Mouse (Mus musculus) forebrain, embryonic 13.5 days (tissue): Measurements from ENCODE around the gene 9530003J23Rik. TPM values are rescaled to one million over a fixed set of nuclear protein-coding genes. Genes with fewer than 3 reads are reported as not detected.
"Not testable (repeated sequence)": the region's sequence is repeated elsewhere in the genome, so short reads cannot be mapped to it uniquely, and the experiment has no call there.

Source experiments
- ATAC-seq: fragments of 200-750 bp; cut with Nextera tagmentation; 2 replicates; pipeline ENCODE4 v1.8.0; 2017
- H3K27ac ChIP-seq: fragments of 300-500 bp; sonication (generic); 2 replicates; pipeline ENCODE4 v1.5.1; 2015; ENCODE audit warnings: inconsistent platforms, mild to moderate bottlenecking, moderate library complexity
- H3K27me3 ChIP-seq: fragments of 300-500 bp; sonication (generic); 2 replicates; pipeline ENCODE4 v1.6.1; 2015; ENCODE audit warnings: mild to moderate bottlenecking, inconsistent platforms
- H3K36me3 ChIP-seq: fragments of 300-500 bp; sonication (generic); 2 replicates; pipeline ENCODE4 v1.6.1; 2015; ENCODE audit warnings: mild to moderate bottlenecking, inconsistent platforms; ENCODE audit not compliant: poor library complexity, severe bottlenecking
- H3K4me1 ChIP-seq: fragments of 300-500 bp; sonication (generic); 2 replicates; pipeline ENCODE4 v1.6.1; 2015; ENCODE audit warnings: inconsistent platforms
- H3K4me2 ChIP-seq: fragments of 300-500 bp; sonication (generic); 2 replicates; pipeline ENCODE4 v1.6.1; 2015; ENCODE audit warnings: inconsistent platforms, mild to moderate bottlenecking, moderate library complexity
- H3K4me3 ChIP-seq: fragments of 300-500 bp; sonication (generic); 2 replicates; pipeline ENCODE4 v1.5.1; 2015; ENCODE audit warnings: mild to moderate bottlenecking, inconsistent platforms
- H3K9ac ChIP-seq: fragments of 300-500 bp; sonication (generic); 2 replicates; pipeline ENCODE4 v1.6.1; 2015; ENCODE audit warnings: mild to moderate bottlenecking, inconsistent platforms
- H3K9me3 ChIP-seq: fragments of 300-500 bp; sonication (generic); replicated peaks from 2 replicates; pipeline ENCODE4 v1.6.1; 2016; ENCODE audit warnings: inconsistent platforms
- WGBS: fragments of 180-500 bp; shearing (Covaris S2); methylation state at CpG from one replicate; pipeline ENCODE4 v1.1.7; 2015; 5-methylcytosine and 5-hydroxymethylcytosine counted together
- polyA plus RNA-seq: library from polyadenylated mRNA; unstranded; fragments of >200 nt; fragmentation: Nextera tagmentation; extraction: Ambion mirVana; gene quantifications from 2 replicates; pipeline ENCODE4 v1.2.1, GENCODE M21; 2015

9530003J23Rik gene
- polyA plus RNA-seq, 1 experiment from 2014 or later: not detected

- ATAC-seq: no peak
- peak overlapping the region; percentile 71 for H3K4me3 ChIP-seq
- H3K9me3 ChIP-seq: no peaks in the 10 kb centered on the region
- peak overlapping the region; percentile 86 for H3K4me2 ChIP-seq
- H3K27me3 ChIP-seq: no peaks in the 10 kb centered on the region
- H3K9ac ChIP-seq: peak overlapping the region; percentile 94
- H3K4me1 ChIP-seq: peaks cover 21% of the 10 kb centered on the region
- peak overlapping the region; percentile 98 for H3K27ac ChIP-seq
- WGBS: under 1% methylated on average over 9 of the region's 9 CpGs
- H3K36me3 ChIP-seq: peaks cover 33% of the 10 kb centered on the region
Measured at GRCm38 (mm10) chr10:117223758-117224101, 14.8 kb downstream of the 9530003J23Rik start.

- no peak; the same call in 1 of the 2 replicates for ATAC-seq
- H3K4me1 ChIP-seq: peaks cover 21% of the 10 kb centered on the region
- H3K36me3 ChIP-seq: peaks cover 42% of the 10 kb centered on the region
- 16% methylated on average over 3 of the region's 3 CpGs for whole genome bisulfite sequencing
- peak overlapping the region; percentile 71 for H3K4me3 ChIP-seq
- peak overlapping the region; percentile 53 for H3K9ac ChIP-seq
- no peaks in the 10 kb centered on the region for H3K9me3 ChIP-seq
- peak overlapping the region; percentile 86 for H3K4me2 ChIP-seq
- H3K27me3 ChIP-seq: no peaks in the 10 kb centered on the region
- peak overlapping the region; percentile 40; the same call in 1 of the 2 replicates for H3K27ac ChIP-seq
Measured at GRCm38 (mm10) chr10:117222821-117223220, 15.7 kb downstream of the 9530003J23Rik start.

GRCm38 (mm10) chr10:117218351-117218750, 20.2 kb downstream of the 9530003J23Rik start:
- WGBS: 95% methylated on average over 8 of the region's 8 CpGs
- no peak for ATAC-seq
- no peak overlapping the region for H3K9ac ChIP-seq
- no peak overlapping the region for H3K27ac ChIP-seq
- peaks cover 83% of the 10 kb centered on the region for H3K36me3 ChIP-seq
- no peak overlapping the region for H3K4me2 ChIP-seq
- H3K27me3 ChIP-seq: no peaks in the 10 kb centered on the region
- no peak overlapping the region for H3K4me3 ChIP-seq
- H3K4me1 ChIP-seq: peaks cover 14% of the 10 kb centered on the region
- H3K9me3 ChIP-seq: no peaks in the 10 kb centered on the region

GRCm38 (mm10) chr10:117217246-117217840, 21.2 kb downstream of the 9530003J23Rik start:
- Histone ChIP-seq H3K36me3 (peaks cover 90% of the 10 kb centered on the region), H3K4me2 (no peak overlapping the region), H3K4me1 (peaks cover 4% of the 10 kb centered on the region), H3K27ac (no peak overlapping the region), H3K27me3 (no peaks in the 10 kb centered on the region), H3K4me3 (no peak overlapping the region), H3K9ac (no peak overlapping the region), H3K9me3 (no peaks in the 10 kb centered on the region)
- no peak for ATAC-seq
- WGBS: 79% methylated on average over 20 of the region's 20 CpGs

GRCm38 (mm10) chr10:117216793-117217192, 21.7 kb downstream of the 9530003J23Rik start:
- no peak for ATAC-seq
- no peaks in the 10 kb centered on the region for H3K27me3 ChIP-seq
- peaks cover 90% of the 10 kb centered on the region for H3K36me3 ChIP-seq
- no peak overlapping the region for H3K4me3 ChIP-seq
- no peak overlapping the region for H3K9ac ChIP-seq
- H3K4me1 ChIP-seq: no peaks in the 10 kb centered on the region
- no peak overlapping the region for H3K4me2 ChIP-seq
- 66% methylated on average over 5 of the region's 5 CpGs for WGBS
- no peak overlapping the region for H3K27ac ChIP-seq
- no peaks in the 10 kb centered on the region; the same call in 1 of the 2 replicates for H3K9me3 ChIP-seq

GRCm38 (mm10) chr10:117216132-117216495, 22.4 kb downstream of the 9530003J23Rik start:
- H3K4me2 ChIP-seq: no peak overlapping the region
- no peak overlapping the region for H3K9ac ChIP-seq
- H3K9me3 ChIP-seq: no peaks in the 10 kb centered on the region; the same call in 1 of the 2 replicates
- H3K4me3 ChIP-seq: no peak overlapping the region
- ATAC-seq: no peak
- H3K36me3 ChIP-seq: peaks cover 88% of the 10 kb centered on the region
- 98% methylated on average over 9 of the region's 9 CpGs for WGBS
- H3K27ac ChIP-seq: no peak overlapping the region
- H3K4me1 ChIP-seq: no peaks in the 10 kb centered on the region
- H3K27me3 ChIP-seq: no peaks in the 10 kb centered on the region

- Histone ChIP-seq H3K4me2 (no peak overlapping the region), H3K4me3 (no peak overlapping the region), H3K36me3 (peaks cover 84% of the 10 kb centered on the region), H3K27ac (no peak overlapping the region), H3K4me1 (no peaks in the 10 kb centered on the region), H3K27me3 (no peaks in the 10 kb centered on the region), H3K9me3 (no peaks in the 10 kb centered on the region; the same call in 1 of the 2 replicates), H3K9ac (no peak overlapping the region)
- ATAC-seq: no peak
- WGBS: 94% methylated on average over 25 of the region's 25 CpGs
Measured at GRCm38 (mm10) chr10:117215409-117216131, 22.9 kb downstream of the 9530003J23Rik start.

GRCm38 (mm10) chr10:117211023-117211422, 27.5 kb downstream of the 9530003J23Rik start:
- H3K9ac ChIP-seq: no peak overlapping the region
- WGBS: 90% methylated on average over 6 of the region's 6 CpGs
- H3K27me3 ChIP-seq: no peaks in the 10 kb centered on the region
- no peaks in the 10 kb centered on the region; the same call in 1 of the 2 replicates for H3K9me3 ChIP-seq
- peaks cover 5% of the 10 kb centered on the region; the same call in 1 of the 2 replicates for H3K4me1 ChIP-seq
- no peak overlapping the region for H3K4me3 ChIP-seq
- ATAC-seq: no peak
- no peak overlapping the region for H3K4me2 ChIP-seq
- H3K27ac ChIP-seq: no peak overlapping the region
- H3K36me3 ChIP-seq: peaks cover 44% of the 10 kb centered on the region

- Histone ChIP-seq H3K9ac (no peak overlapping the region), H3K4me1 (peaks cover 5% of the 10 kb centered on the region; the same call in 1 of the 2 replicates), H3K27me3 (no peaks in the 10 kb centered on the region), H3K27ac (no peak overlapping the region), H3K36me3 (peaks cover 29% of the 10 kb centered on the region), H3K9me3 (peaks cover 5% of the 10 kb centered on the region), H3K4me2 (peak overlapping the region; percentile 51), H3K4me3 (peak overlapping the region; percentile 29)
- ATAC-seq: peak; percentile 75
- WGBS: 16% methylated on average over 11 of the region's 11 CpGs
Measured at GRCm38 (mm10) chr10:117209469-117209938, 29.0 kb downstream of the 9530003J23Rik start.

GRCm38 (mm10) chr10:117208787-117209186, 29.7 kb downstream of the 9530003J23Rik start:
- H3K4me2 ChIP-seq, H3K4me3 ChIP-seq, H3K27ac ChIP-seq, H3K27me3 ChIP-seq, H3K4me1 ChIP-seq, H3K9me3 ChIP-seq, ATAC-seq, H3K9ac ChIP-seq: not testable (repeated sequence)
- peaks cover 22% of the 10 kb centered on the region for H3K36me3 ChIP-seq
- WGBS: 89% methylated on average over 6 of the region's 6 CpGs

- 85% methylated on average over 15 of the region's 15 CpGs for WGBS
- no peak overlapping the region for H3K27ac ChIP-seq
- H3K9me3 ChIP-seq: peaks cover 5% of the 10 kb centered on the region
- peaks cover 18% of the 10 kb centered on the region for H3K36me3 ChIP-seq
- H3K27me3 ChIP-seq: no peaks in the 10 kb centered on the region
- H3K9ac ChIP-seq: no peak overlapping the region
- no peak overlapping the region for H3K4me3 ChIP-seq
- no peak overlapping the region for H3K4me2 ChIP-seq
- peaks cover 5% of the 10 kb centered on the region; the same call in 1 of the 2 replicates for H3K4me1 ChIP-seq
- no peak for ATAC-seq
Measured at GRCm38 (mm10) chr10:117208221-117208620, 30.3 kb downstream of the 9530003J23Rik start.

- Histone ChIP-seq H3K9me3 (peaks cover 5% of the 10 kb centered on the region; the same call in 1 of the 2 replicates), H3K27ac (no peak overlapping the region), H3K4me1 (peaks cover 5% of the 10 kb centered on the region; the same call in 1 of the 2 replicates), H3K9ac (no peak overlapping the region), H3K4me3 (no peak overlapping the region), H3K36me3 (no peaks in the 10 kb centered on the region), H3K4me2 (no peak overlapping the region), H3K27me3 (no peaks in the 10 kb centered on the region)
- no peak for ATAC-seq
- 89% methylated on average over 3 of the region's 3 CpGs for WGBS
Measured at GRCm38 (mm10) chr10:117206070-117206469, 32.4 kb downstream of the 9530003J23Rik start.
